Mouse (Mus musculus): ENCODE data around the gene Gm13420.

Gm13420 gene

GRCm38 (mm10) chr2:29702189-29702588 lies 49.3 kb downstream of the Gm13420 start:
- DNase-seq (ENCODE audit: low read depth, low spot score), result no peak

GRCm38 (mm10) chr2:29701393-29701792 lies 50.1 kb downstream of the Gm13420 start:
- no peak for DNase-seq (ENCODE audit: low read depth, low spot score)

GRCm38 (mm10) chr2:29700898-29701297 lies 50.6 kb downstream of the Gm13420 start:
- DNase-seq (ENCODE audit: low read depth, low spot score), result no peak

GRCm38 (mm10) chr2:29698421-29699290 lies 52.8 kb downstream of the Gm13420 start:
- DNase-seq (ENCODE audit: low read depth, low spot score), result no peak

- no peak for DNase-seq (ENCODE audit: low read depth, low spot score)
Observed at GRCm38 (mm10) chr2:29696207-29696800, 55.2 kb downstream of the Gm13420 start.

Measured in retina, adult 2 months (tissue).